Mouse (Mus musculus): ENCODE results near the gene Helt.

The Helt gene

DNA sequence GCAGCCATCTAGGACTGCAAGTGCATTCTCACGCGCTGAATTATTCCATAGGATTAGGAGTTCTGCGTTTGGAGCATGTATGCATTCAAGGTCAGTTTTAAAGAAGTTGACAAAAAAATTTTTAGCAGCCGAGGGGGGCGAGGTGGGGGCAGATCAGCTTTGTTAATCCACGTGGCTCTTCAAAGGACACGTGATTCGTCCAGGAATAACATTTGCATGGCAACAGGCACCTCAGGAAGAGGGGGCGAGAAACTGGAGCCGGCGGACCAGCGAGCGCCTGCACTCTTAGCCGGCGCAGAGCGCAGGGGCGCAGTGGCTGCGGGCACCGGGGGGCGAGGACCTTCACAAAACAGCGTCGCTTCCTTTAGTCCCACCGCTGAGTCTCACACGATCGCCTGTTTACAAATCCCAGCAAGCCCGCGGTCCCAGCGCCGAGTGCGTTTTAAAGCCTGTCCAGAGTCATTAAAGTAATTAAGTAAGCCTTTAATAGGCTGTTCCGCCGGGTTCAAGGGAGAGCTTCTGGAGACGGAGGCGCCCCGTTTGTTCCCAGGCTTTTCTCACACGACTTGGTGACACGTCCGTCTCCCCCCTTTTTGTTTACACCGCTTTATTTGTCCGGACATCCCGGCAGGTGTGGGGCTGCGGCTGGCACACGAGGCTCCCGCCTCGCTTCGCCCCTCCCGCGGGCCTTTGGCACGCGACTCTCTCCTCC, at the start of gene Helt:
TSS of gene Helt (minus strand) at position 491 of the 712 bp plus-strand sequence.
- DNase-seq: no peak

DNA sequence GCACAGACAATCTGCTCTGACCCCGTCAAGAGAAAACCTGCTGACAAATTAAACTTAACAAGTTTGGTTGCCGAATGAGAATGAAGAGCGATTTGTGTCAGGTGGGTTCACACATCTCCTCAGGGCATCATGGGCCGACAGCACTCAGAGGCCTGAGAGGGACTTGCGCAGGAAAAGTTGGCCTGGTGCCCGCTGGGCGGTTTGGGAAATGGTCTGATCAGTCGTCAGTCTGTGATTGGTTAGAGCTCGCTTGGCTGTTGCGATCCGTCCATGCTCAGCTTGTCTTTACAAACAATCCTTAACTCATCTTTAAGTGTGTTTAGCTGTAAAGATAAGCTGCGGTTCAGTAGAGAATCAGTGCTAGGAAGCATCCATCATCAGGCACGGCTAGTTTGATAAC, 47.8 kb upstream of the Helt start:
- no peak for DNase-seq

DNA sequence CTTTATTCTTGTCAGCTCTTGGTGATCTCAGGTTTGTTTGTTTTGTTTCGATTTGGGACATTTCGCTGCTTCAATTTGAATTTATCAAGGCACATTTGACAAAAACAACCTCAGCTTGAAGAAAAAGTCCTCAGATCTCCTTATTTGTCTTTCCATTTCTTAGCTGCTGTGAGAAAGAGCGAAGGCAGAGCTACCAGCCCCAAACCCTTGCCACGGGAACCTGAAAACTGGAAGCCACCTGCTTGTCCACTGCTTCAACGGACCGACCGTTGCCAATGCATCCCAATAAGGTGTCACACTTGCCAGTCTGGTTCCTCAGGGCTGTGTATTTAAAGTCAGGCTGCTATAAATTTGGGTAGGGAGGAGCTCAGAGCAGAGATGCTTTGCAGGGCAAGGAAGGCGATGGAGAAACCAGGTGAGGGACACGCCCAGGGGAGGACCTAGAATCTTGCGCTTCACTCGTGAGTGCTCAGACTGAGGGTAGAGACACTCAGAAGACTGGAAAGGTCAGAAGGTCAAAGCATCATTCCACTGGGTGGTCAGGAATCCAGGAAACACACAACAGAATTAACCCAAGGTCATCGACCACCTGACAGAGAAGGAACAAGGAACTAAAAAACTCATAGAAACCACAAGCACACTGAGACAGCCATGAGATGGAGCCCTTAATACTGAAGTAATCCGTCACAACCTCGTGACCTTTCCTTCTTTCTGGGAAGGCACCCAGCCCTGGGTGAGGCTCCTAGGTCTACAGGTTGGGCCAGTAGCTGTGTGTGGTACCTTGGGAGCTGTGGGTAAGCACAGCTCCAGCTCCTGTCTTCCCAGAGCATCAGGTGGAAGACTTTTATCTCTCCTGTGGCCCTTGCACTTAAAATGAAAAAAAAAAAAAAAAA, 46.2 kb upstream of the Helt start:
- no peak for DNase-seq

DNA sequence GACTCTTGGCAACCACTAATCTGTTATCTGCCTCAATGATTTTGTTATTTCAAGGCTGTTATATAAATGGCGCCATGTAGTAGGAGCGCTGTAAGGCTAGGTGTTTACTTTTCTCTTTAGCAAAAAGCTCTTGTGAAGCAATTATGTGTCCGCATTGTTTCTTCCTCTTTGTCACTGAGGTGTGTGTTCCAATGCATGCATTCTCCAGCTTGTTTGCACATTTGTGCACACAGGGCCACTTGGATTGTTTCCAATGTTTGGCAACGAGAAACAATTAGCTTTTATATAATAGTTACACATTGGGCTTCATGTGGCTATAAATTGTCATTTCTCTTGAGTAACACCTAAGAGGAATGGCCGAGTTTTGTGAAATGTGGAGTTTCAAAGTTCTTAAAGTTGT, 44.8 kb upstream of the Helt start:
- DNase-seq: no peak

DNA sequence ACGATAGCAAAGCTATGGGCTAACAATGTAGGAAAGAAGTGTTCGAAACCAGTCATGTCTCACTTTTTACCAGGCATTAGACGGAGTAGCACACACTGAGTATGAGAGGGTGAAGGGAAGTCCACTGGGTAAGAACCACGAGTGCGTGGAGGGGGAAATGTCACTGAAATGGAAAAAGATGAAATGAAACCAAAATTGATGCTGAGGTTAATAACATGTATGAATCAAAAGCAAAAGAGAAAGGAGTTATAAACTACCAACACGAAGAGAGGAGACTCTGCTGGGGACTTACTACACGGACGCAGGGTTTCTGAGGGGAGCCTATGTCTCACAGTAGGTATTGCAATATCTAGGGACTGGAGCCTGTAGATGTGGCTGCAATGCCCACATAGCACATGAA, 41.9 kb upstream of the Helt start:
- no peak for DNase-seq

DNA sequence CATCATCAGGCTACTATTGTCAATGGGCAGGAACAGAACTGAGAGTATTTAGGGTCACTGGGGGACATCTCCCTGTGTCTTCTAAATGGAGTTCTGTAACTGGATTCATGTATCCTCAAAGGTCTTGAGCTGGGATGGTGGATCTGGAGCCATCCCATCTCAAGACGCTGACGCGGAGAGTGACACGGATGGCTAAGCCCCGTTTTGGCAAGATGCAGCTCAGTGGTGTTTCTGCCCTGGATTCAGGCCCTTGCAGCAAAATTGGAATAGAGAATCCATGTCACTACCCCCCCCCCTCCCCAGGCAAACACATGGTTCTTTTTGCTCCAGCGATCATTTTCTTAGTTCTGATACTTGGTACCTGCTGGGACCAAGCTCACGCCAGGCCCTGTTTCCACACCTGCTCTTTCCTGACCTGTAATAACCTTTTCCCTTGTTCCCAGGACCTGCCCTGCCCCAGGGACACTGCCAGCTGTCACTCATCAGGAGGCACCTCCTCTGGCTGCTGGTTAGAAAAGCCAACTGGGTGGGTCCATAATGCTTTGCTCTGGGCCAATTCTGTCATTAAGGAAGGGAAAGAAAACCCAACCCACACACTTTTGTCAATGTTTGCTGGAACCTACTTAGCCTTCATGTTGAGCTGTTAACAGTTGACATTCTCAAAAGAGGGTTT, 38.1 kb upstream of the Helt start:
- DNase-seq: no peak

DNA sequence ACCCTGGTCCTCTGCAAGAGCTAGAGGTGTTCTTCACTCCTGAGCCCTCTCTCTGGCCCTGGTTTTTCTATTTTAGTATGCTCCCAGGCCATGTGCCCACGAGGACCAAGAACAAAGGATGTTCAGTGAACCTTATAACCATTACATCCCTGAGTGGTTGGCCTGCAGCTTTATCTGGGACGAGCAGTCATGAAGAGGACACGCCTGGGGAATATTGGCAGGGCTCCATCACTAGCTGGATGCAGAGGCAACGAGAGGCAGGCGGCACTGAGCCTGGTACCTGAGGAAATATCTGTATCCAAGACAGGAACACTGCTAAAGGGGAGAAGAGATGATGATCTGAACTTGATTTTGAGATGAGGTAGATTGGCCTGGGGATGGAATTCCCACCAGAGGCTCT, 37.3 kb upstream of the Helt start:
- no peak for DNase-seq

DNA sequence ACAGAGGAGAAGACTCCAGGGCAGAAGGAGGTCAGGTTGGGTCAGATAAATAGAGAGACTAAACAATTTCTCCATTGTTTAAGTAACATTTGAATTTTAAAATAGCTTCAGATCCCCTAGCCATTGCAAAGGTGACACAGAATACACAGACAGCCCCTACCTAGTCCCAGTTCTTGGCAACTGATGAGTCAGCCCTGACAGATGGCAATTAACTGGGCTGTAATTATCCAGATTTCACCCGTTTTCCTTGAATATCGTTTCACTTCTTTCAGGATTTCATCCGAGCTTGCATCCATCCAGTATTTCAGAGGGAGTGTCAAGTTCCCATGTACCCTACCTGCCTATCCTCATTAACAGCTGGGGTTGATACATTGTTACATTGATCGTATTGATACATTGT, 34.9 kb upstream of the Helt start:
- no peak for DNase-seq

DNA sequence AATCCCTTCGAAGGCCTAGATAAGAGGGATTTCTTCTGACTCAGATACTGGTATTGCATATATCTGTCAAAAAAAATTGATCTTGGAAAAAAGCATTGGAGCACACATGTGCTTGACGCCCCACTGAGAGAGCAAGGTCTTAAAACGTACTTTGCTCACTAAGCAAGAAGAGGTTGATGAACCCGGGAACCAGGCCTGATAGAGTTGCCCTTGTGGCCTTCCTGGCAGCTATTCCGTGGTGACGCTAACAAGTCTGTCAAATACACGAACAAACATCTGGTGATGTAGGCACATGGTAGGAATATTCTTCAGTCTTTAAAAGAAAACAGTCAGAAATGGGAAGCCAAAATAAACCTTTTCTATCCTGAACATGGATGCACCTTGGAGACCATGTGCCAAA, 32.8 kb upstream of the Helt start:
- no peak for DNase-seq

DNA sequence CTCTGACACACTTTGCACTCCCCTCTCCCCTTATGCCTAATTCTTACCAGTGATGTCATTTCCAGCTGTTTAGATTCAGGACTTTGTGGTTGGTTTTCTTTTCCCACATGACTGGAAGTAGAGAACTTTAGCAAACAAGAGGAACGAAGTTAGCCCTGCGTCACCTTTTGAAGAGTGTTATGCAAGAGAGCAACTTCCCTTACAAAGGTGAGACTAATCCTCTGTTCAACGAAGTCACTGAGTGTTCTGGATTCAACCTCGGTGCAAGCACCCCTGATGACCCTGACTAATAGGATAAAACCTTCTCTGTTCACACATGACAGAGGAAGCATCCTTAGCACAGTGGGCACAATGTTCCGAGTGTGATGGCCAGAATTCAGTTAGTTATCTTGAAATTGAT, 32.2 kb upstream of the Helt start:
- DNase-seq: no peak

DNA sequence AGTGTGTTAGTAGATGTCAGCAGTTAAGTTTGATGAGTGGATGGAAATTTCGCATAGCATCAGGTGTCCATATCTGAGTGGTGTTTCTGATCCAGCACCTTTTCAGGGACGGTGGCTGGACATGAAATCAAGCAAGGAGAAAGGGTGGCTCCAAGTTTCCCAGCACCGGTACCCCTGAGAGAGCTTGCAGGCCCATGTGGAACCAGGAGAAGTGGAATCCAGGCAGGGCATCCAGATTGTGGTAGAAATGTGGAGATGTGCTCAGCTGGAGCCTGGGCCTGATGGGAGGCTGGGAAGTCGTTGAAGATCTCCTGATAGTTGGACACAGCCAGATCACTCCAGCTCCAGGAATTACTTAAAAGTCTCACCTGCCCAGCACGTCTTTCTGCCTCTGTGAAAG, 30.2 kb upstream of the Helt start:
- DNase-seq: no peak

DNA sequence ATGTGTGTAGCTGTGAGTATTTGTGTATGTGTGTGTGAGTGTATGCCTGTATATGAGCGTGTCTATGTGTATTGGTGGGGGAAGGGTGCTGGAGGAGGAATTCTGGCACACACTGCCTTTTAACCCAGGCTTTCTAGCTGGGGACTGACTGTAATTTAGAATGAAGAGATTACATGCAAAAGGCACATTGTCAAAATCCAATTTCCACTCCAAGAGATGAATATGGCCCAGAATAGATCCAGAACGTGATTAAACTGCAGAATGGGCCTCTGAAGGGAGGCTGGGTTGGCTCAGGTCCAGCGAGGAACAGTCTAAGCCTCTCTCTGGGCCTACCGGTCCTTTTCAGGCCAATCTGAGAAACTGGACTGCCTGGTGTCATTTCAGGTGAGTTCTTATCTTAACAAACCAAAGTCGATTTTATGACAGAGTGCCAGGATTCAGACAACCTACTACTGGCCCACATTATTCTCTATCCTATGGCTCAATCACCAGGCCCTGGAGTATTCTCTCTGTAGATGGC, 29.3 kb upstream of the Helt start:
- DNase-seq: no peak

DNA sequence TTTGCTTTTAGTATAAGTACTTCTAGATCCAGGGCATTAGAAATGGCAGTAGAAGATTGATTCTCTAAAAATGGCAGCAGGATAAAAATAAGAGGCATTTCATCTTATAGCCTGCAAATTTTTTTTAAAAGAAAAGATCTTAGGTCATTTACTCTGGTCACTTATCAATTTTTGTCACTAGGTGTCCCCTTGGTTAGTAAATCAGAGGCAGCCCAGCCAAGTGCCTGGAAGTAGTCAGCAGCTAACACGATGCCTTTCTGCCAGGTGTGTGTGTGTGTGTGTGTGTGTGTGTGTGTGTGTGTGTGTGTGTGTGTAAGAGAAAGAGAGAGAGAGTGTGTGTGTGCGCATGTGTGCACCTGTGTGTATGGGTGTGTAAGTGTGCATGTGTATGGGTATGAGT, 28.4 kb upstream of the Helt start:
- DNase-seq: no peak

DNA sequence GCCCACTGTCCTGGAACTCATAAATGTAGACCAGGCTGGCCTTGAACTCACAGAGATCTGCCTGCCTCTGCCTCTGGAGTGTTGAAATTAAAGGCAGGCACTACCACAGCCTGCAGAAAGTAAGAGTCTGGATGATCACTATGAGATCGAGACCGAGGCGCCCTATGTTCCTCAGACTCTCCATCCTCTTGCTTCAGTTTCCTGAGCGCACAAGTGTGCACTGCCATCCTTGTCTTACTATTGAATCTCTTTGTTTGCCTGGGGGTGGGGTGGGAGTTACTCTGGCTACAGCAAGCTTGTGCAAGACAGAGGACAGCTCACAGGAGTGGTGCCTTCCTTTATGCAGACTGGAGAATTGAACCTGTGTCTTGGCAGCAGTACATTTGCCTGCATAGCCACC, 27.9 kb upstream of the Helt start:
- no peak for DNase-seq

DNA sequence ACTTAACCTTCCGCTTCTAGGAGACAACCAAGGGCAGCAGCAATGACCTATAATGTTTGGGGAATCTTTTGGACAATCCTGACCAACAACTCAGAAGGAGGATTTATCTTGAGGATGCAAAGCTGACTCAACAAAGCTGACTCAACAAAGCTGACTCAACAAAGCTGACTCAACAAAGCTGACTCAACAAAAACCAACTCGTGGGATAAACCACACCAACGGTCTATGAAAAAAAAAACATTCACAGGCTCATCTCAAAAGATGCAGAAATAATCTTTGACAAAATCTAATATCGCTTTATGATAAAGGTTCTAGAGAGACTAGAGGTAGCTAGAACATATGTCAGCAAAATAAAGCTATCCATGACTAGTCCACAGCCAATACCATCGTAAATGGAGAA, 24.3 kb upstream of the Helt start:
- no peak for DNase-seq

DNA sequence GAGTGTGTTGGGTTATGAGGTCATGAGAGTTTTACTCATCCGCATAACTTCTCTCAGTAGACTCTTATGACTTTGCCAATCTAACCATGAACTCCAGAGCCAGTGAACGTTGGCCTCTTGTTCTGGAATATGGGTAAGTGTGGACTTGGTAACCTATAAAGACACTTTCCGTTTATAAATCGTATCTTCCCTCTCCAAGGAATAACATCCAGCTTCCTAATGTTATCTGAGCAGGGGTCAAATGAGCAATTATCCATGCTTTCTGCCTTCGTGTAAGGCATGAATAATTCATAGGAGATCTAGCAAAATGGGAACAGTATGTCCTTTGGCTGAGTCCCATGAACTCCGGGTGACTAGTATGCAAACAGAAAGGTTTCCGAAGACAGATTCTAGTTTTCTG, 22.7 kb upstream of the Helt start:
- DNase-seq: no peak

DNA sequence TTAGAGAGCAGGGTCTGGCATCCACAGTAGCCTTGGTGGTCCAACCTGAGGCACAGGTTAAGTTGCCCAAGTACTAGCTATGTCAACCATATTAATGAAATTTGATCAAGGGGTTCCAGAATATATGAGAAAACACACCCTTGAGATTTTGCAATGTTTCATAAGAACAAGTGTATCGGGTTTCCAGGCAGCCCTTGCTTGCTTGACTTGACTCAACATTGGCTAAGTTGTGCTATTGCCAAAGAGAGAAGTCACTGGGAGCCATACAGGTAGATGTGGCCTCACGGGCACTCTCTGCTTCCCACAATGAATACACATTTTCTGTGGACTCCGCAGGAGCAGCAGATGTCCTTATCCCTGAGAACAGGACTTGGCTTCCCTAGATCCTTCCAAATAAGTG, 19.3 kb upstream of the Helt start:
- DNase-seq: no peak

DNA sequence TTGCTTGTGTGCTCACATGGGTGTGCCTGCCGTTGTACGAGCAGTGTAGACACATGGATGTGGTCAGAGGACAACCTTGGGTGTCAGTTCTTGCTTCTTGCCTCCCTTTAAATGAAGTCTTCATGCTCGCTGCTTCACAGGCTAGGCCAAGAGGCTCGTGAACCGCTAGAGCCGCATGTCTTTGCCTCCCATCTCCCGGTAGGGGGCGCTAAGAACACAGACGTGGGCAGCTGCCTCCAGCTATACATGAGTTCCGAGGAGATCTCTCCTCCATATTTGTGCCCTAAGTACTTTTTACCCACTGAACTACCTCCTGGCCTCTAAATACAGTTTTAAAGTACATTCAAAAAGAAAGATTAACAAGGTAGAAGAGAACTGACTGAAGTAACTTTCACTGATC, 16.7 kb upstream of the Helt start:
- DNase-seq: peak; percentile 55

DNA sequence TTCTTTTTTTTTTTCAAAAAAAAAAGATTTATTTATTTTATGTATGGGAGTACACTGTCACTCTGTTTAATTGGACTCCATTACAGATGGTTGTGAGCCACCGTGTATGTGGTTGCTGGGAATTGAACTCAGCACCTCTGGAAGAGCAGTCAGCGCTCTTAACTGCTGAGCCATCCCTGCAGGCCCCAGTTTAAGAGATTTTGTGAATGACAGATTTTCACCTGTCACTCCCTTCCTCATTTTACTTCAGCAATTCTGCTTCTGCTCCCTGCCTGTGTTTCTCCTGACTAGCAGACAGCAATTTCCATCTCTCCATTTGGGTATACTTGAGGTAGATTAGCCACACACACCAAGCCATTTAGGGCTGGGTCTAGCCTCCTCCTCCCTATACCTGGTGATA, 13.7 kb upstream of the Helt start:
- DNase-seq: no peak

DNA sequence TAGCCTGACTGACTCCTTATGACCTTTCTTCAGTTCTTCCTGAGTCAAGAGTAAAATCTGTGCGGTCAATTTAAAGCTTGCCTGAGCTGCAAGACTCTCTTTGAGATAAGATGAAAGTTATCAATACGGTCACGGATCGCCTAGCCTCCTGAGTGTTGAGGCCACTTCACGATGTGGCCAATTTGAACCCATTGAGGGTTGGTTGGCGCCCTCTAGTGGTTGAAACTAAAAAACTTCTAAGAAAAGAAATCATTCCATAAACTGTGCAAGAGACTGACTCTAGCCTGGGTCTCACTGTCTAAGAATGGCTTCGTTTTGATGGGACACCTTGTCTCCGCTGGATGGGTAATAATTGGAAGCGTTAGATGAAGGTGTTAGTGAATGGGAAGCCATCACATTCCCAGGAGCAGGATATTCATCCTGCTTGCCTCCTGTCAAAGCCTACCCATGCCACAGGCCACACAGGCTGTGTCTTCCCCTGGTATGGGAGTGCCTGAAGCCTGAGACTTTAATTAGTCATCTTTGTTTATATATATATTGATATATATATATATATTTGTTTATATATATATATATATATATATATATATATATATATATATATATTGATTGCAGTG, 11.4 kb upstream of the Helt start:
- DNase-seq: no peak

DNA sequence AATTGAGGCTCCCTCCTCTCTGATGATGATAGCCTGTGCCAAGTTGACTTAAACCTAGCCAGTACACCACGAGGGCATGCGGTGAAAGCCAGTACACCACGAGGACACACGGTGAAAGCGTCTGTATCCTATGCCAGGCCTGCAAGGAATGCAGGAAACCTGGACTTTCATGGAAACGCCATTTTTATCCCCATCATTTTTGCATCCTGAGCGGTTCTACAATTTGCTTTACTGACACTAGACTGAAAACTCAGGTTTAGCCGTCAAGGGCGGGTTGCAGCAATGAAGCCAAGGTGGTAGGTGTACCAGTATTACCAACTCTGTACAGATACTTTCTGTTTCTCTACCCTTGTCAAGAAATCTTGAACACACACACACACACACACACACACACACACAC, 7.7 kb upstream of the Helt start:
- DNase-seq: no peak

DNA sequence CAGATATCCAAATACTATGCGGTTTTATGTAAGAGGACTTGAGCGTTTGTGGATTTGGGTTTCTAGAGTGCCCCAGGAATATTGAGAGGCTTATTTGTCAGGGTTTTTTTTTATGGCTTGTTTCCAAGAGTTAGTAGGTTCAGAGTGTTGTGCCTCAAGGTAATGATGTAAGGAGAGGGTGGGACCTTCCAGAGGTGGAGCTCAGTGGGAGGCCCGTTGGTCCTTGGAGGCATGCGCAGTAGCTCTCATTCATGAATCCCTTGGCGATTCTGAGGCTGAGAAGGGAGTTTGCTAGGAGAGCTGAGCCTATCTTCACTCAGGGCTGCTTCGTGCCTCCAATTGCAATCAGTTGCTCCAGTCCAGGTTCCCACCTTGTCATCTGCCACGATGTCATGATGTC, 4.4 kb upstream of the Helt start:
- DNase-seq: no peak

DNA sequence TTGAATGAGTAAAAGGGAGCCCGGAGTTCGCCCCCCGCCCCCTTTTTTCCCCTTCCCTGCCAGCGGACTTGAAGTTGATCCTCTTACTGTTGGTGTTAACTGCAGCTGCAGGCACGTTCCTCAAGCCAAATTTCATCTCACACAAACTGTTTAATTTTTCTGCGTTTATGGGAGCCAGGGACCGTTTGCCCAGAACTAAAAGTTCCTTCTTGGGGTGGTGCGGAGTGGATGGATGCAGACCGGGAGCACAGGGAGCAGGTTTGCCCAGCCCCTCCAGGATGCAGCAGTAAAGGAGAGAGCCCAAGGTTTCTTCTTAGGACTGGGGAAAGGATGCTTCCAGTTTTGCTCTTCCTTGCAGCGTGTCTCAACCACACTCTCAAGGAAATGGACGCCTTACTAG, 2.1 kb upstream of the Helt start:
- DNase-seq: no peak

Data from right cerebral cortex, postnatal 25 days (tissue).